Mouse (Mus musculus): ENCODE measurements around the gene Col6a1. TPM values are rescaled to one million over a fixed set of nuclear protein-coding genes. Genes with fewer than 3 reads are reported as not detected.

The Col6a1 gene
- polyA plus RNA-seq, 1 experiment = 90.2 TPM

GRCm38 (mm10) chr10:76685451-76686017, 40.4 kb downstream of the Col6a1 start:
- TF ChIP-seq POLR2A (IDR thresholded peaks at IDR 0.05; ENCODE audit: extremely low read depth, insufficient read depth, low read length) (no peak), CTCF (IDR thresholded peaks at IDR 0.05; ENCODE audit: extremely low read depth, insufficient read depth, low read length) (no peak)
- no peak overlapping the region for H3K27ac ChIP-seq (ENCODE audit: insufficient read depth, low read length)
- no peak overlapping the region for H3K4me3 ChIP-seq (ENCODE audit: insufficient read depth, low read length)
- H3K4me1 ChIP-seq (ENCODE audit: control insufficient read depth, insufficient read depth, low read length) = no peaks in the 10 kb centered on the region

- Histone ChIP-seq H3K27ac (ENCODE audit: insufficient read depth, low read length) (no peak overlapping the region), H3K4me1 (ENCODE audit: control insufficient read depth, insufficient read depth, low read length) (no peaks in the 10 kb centered on the region), H3K4me3 (ENCODE audit: insufficient read depth, low read length) (no peak overlapping the region)
- TF ChIP-seq POLR2A (IDR thresholded peaks at IDR 0.05; ENCODE audit: extremely low read depth, insufficient read depth, low read length) (no peak), CTCF (IDR thresholded peaks at IDR 0.05; ENCODE audit: extremely low read depth, insufficient read depth, low read length) (no peak)
Observed at GRCm38 (mm10) chr10:76683977-76684376, 42.0 kb downstream of the Col6a1 start.

GRCm38 (mm10) chr10:76683461-76683860, 42.5 kb downstream of the Col6a1 start:
- TF ChIP-seq CTCF (IDR thresholded peaks at IDR 0.05; ENCODE audit: extremely low read depth, insufficient read depth, low read length) (no peak), POLR2A (IDR thresholded peaks at IDR 0.05; ENCODE audit: extremely low read depth, insufficient read depth, low read length) (no peak)
- no peak overlapping the region for H3K4me3 ChIP-seq (ENCODE audit: insufficient read depth, low read length)
- H3K4me1 ChIP-seq (ENCODE audit: control insufficient read depth, insufficient read depth, low read length) = no peaks in the 10 kb centered on the region
- H3K27ac ChIP-seq (ENCODE audit: insufficient read depth, low read length) = no peak overlapping the region

GRCm38 (mm10) chr10:76681882-76682281, 44.1 kb downstream of the Col6a1 start:
- Histone ChIP-seq H3K27ac (ENCODE audit: insufficient read depth, low read length) (no peak overlapping the region), H3K4me1 (ENCODE audit: control insufficient read depth, insufficient read depth, low read length) (no peaks in the 10 kb centered on the region)
- no peak for TF ChIP-seq POLR2A (IDR thresholded peaks at IDR 0.05; ENCODE audit: extremely low read depth, insufficient read depth, low read length)
- TF ChIP-seq CTCF (IDR thresholded peaks at IDR 0.05; ENCODE audit: extremely low read depth, insufficient read depth, low read length) = no peak

GRCm38 (mm10) chr10:76680758-76681650, 45.0 kb downstream of the Col6a1 start:
- H3K27ac ChIP-seq (ENCODE audit: insufficient read depth, low read length) = no peak overlapping the region
- no peak for TF ChIP-seq CTCF (IDR thresholded peaks at IDR 0.05; ENCODE audit: extremely low read depth, insufficient read depth, low read length)
- TF ChIP-seq POLR2A (IDR thresholded peaks at IDR 0.05; ENCODE audit: extremely low read depth, insufficient read depth, low read length) = no peak
- no peaks in the 10 kb centered on the region for H3K4me1 ChIP-seq (ENCODE audit: control insufficient read depth, insufficient read depth, low read length)
- no peak overlapping the region for H3K4me3 ChIP-seq (ENCODE audit: insufficient read depth, low read length)

More at GRCm38 (mm10) chr10:76681882-76682281, 44.1 kb downstream of the Col6a1 start:
- no peak overlapping the region for H3K4me3 ChIP-seq (ENCODE audit: insufficient read depth, low read length)

GRCm38 (mm10) chr10:76678122-76678521, 47.8 kb downstream of the Col6a1 start:
- H3K4me1 ChIP-seq (ENCODE audit: control insufficient read depth, insufficient read depth, low read length) = no peaks in the 10 kb centered on the region
- TF ChIP-seq CTCF (IDR thresholded peaks at IDR 0.05; ENCODE audit: extremely low read depth, insufficient read depth, low read length) = no peak
- TF ChIP-seq POLR2A (IDR thresholded peaks at IDR 0.05; ENCODE audit: extremely low read depth, insufficient read depth, low read length) = no peak
- no peak overlapping the region for H3K27ac ChIP-seq (ENCODE audit: insufficient read depth, low read length)
- H3K4me3 ChIP-seq (ENCODE audit: insufficient read depth, low read length) = no peak overlapping the region

- Histone ChIP-seq H3K27ac (ENCODE audit: insufficient read depth, low read length) (no peak overlapping the region), H3K4me1 (ENCODE audit: control insufficient read depth, insufficient read depth, low read length) (no peaks in the 10 kb centered on the region), H3K4me3 (ENCODE audit: insufficient read depth, low read length) (no peak overlapping the region)
- TF ChIP-seq POLR2A (IDR thresholded peaks at IDR 0.05; ENCODE audit: extremely low read depth, insufficient read depth, low read length) (no peak), CTCF (IDR thresholded peaks at IDR 0.05; ENCODE audit: extremely low read depth, insufficient read depth, low read length) (no peak)
Observed at GRCm38 (mm10) chr10:76675268-76675667, 50.7 kb downstream of the Col6a1 start.

GRCm38 (mm10) chr10:76674581-76674980, 51.4 kb downstream of the Col6a1 start:
- H3K27ac ChIP-seq (ENCODE audit: insufficient read depth, low read length) = no peak overlapping the region
- H3K4me1 ChIP-seq (ENCODE audit: control insufficient read depth, insufficient read depth, low read length) = no peaks in the 10 kb centered on the region
- no peak overlapping the region for H3K4me3 ChIP-seq (ENCODE audit: insufficient read depth, low read length)
- no peak for TF ChIP-seq POLR2A (IDR thresholded peaks at IDR 0.05; ENCODE audit: extremely low read depth, insufficient read depth, low read length)
- TF ChIP-seq CTCF (IDR thresholded peaks at IDR 0.05; ENCODE audit: extremely low read depth, insufficient read depth, low read length) = no peak

GRCm38 (mm10) chr10:76671939-76672338, 54.0 kb downstream of the Col6a1 start:
- Histone ChIP-seq H3K27ac (ENCODE audit: insufficient read depth, low read length) (no peak overlapping the region), H3K4me3 (ENCODE audit: insufficient read depth, low read length) (no peak overlapping the region), H3K4me1 (ENCODE audit: control insufficient read depth, insufficient read depth, low read length) (no peaks in the 10 kb centered on the region)
- no peak for TF ChIP-seq CTCF (IDR thresholded peaks at IDR 0.05; ENCODE audit: extremely low read depth, insufficient read depth, low read length)
- no peak for TF ChIP-seq POLR2A (IDR thresholded peaks at IDR 0.05; ENCODE audit: extremely low read depth, insufficient read depth, low read length)

- no peak overlapping the region for H3K4me3 ChIP-seq (ENCODE audit: insufficient read depth, low read length)
- no peak for TF ChIP-seq POLR2A (IDR thresholded peaks at IDR 0.05; ENCODE audit: extremely low read depth, insufficient read depth, low read length)
- TF ChIP-seq CTCF (IDR thresholded peaks at IDR 0.05; ENCODE audit: extremely low read depth, insufficient read depth, low read length) = no peak
- H3K4me1 ChIP-seq (ENCODE audit: control insufficient read depth, insufficient read depth, low read length) = no peaks in the 10 kb centered on the region
- H3K27ac ChIP-seq (ENCODE audit: insufficient read depth, low read length) = no peak overlapping the region
Observed at GRCm38 (mm10) chr10:76668947-76669284, 57.1 kb downstream of the Col6a1 start.

Measured in cortical plate, adult 2 months (tissue).